Mouse (Mus musculus) heart, adult 2 months (tissue): ENCODE results near the gene Nhlh1.

Experiments used
- CTCF ChIP-seq: fragments of 200-600 bp; IDR thresholded peaks from 2 replicates; pipeline ENCODE4 v1.8.1; 2022; ENCODE audit warnings: antibody characterized with exemption, mild to moderate bottlenecking, moderate library complexity
- EP300 ChIP-seq: fragments of 200-500 bp; IDR thresholded peaks from 2 replicates; pipeline ENCODE4 v1.6.1; 2011; ENCODE audit warnings: low read depth, low read length, control low read depth; ENCODE audit not compliant: insufficient read depth
- POLR2A ChIP-seq: fragments of 200-500 bp; IDR thresholded peaks from 2 replicates; pipeline ENCODE4 v1.6.1; 2011; ENCODE audit warnings: mild to moderate bottlenecking, low read depth, low read length, control low read depth; ENCODE audit not compliant: insufficient read depth

DNA sequence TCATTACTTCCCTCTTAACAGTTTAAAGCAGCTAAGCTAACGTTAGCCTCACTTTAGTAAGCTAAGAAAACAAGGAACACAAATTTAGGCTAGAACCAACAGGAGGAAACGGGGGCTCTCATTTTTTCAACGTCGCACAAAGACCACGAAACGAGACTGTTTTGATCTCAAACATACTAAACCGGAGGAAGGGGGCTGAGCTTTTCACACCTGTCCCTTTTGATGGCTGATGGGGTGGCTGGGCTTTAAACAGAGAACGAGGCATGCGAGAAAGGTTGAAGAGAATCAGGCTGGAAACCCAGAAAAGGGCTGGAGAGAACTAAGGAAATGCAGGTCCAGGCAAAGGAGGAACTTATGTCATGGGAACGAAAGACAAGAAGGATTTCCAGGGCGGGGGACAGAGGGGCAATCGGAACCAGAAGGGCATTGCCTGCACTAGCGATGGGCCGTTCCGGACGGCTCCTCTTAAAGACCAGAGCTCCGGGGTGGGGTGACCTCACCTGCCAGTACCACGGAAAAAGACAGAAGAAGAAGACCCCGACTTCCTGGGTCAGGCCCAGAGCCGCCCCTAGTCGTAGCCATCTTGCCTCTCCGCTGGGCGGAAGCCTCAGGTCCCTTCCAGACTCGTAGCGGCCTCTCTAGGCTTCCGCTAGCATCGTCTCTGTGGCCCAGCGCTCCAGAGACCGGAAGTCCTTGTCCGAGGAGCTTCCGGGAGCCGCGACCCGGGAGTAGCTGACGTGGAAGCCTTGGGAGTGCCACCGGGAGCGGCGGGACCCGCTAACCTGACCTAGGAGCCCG, 24.9 kb upstream of the Nhlh1 start, which contains the start of the genes Copa and Ncstn:
- peak; percentile 51 for TF ChIP-seq CTCF
- peak; percentile 80 for TF ChIP-seq POLR2A
- TF ChIP-seq EP300: peak; percentile 69
